Mouse (Mus musculus): Measurements from ENCODE around the gene Lpo.

Gene Lpo

DNA sequence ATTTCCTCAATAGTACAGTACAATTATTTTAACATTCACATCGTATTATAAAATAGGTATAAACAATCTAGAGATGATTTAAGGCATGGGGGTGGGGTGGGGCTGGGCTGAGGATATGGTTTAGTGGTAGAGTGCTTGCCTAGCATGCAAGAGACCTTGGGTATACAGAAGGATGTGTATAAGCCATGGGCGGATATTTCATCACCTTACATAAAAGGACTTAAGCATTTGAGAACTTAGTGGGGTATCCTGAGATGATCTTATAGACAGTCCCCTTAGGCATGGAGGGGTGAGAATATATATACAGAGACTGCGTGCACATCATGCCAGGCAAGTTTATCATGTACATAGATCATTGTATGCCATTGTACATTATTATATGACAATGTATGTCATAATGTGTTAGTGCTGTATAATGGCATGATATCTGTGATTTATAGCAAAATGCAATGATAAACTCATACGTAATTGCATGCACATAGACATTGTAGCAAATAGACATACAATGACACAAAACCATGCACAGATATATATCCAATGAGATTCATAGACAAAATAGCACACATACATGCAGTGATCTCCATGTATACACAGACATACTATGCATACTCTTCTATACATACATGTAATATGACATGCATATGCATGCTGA, 69.0 kb downstream of the Lpo start:
- DNase-seq (ENCODE audit: low spot score): no peak

DNA sequence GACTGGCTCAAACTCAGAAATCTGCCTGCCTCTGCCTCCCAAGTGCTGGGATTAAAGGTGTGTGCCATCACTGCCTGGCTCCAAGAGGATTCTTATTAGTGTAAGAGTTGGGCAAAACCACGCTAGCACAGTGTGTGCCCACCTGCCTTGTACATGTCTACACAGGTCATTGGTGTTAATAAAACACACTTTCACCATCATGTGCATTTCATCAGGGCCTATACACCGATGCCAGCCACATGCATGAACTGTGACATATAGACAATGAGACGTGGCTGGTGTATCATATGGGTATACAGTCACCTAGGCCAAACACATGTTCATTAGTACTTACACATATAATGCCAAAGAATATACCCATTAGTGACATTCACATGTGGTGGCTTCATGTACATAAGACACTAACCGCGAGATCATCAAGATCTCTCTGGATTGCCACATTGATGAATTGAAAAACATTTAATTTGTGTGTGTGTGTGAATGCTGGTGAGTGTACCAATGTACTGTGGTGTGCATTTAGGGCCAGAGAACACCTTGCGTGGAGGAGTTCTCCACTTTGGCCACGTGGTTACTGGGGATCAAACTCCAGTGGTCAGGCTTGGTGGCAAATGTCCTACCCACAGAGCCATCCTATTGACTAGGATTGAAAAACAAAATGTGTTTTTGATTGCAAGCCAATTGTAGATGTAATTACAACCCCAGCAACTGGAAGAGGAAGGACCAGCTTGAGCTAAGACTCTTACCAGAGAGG, 69.8 kb downstream of the Lpo start:
- DNase-seq (ENCODE audit: low spot score): no peak

DNA sequence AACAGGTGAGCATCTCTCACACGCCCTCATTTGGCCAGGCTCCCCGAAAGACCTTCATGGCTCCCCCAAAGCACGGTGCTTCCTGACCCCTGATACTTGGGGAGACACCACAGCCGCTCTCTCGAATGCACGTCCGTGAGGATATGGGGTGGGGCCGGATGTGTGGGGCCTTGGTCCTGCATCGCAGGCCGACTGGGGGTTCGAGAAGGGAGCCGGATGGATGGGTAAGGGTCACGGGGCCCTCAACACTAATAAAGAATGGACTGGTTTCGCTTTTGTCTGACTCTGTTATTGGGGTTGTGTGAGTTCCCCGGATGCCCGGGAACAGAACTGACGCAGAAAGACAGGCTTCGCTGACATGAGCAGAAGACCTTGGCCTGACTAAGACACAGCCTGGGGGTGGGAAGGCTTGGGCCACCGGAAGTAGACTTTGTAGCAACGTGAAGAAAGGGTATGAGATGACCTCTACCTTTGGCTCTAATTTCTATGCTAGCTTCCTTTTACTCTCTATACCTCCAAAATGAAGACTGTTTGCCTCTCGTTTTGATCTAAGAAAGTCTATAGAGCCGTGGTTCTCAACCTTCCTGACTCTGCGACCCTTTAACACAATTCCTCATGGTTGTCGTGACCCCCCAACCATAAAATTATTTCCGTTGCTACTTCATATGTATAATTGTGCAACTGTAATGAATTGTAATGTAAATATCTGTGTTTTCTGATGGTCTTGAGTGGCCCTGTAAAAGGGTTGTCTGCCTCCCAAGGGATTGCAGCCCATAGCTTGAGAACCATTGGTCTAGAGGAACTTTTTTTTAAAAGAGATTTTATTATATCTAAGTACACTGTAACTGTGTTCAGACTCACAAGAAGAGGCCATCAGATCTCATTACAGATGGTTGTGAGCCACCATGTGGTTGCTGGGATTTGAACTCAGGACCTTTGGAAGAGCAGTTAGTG, 70.8 kb downstream of the Lpo start:
- no peak for DNase-seq (ENCODE audit: low spot score)

Data from MN1 (cell line).